Mouse (Mus musculus): ENCODE results near the gene Rbm14.
A peak's percentile ranks its signal among the peaks of the same experiment; 100 is the strongest.
"Not testable (repeated sequence)": the region's sequence is repeated elsewhere in the genome, so short reads cannot be mapped to it uniquely, and the experiment has no call there.

The Rbm14 gene

GRCm38 (mm10) chr19:4813015-4813414 is 1.6 kb upstream of the Rbm14 start:
- DNase-seq (ENCODE audit: extremely low read depth, low read depth): peak; percentile 56

GRCm38 (mm10) chr19:4812334-4812949 is 1.0 kb upstream of the Rbm14 start:
- not testable (repeated sequence) for DNase-seq (ENCODE audit: extremely low read depth, low read depth)

- DNase-seq (ENCODE audit: extremely low read depth, low read depth): no peak
These were observed 442 bp upstream of the Rbm14 start for GRCm38 (mm10) chr19:4811909-4812242.

GRCm38 (mm10) chr19:4810746-4811062 is 730 bp downstream of the Rbm14 start:
- no peak for DNase-seq (ENCODE audit: extremely low read depth, low read depth)

GRCm38 (mm10) chr19:4810309-4810708 is 1.1 kb downstream of the Rbm14 start:
- no peak for DNase-seq (ENCODE audit: extremely low read depth, low read depth)

GRCm38 (mm10) chr19:4803283-4803682 is 8.2 kb downstream of the Rbm14 start:
- DNase-seq (ENCODE audit: extremely low read depth, low read depth): no peak

- DNase-seq (ENCODE audit: extremely low read depth, low read depth): no peak
These were observed 8.7 kb downstream of the Rbm14 start for GRCm38 (mm10) chr19:4802691-4803091.

- no peak for DNase-seq (ENCODE audit: extremely low read depth, low read depth)
These were observed 12.4 kb downstream of the Rbm14 start for GRCm38 (mm10) chr19:4799083-4799482.

- DNase-seq (ENCODE audit: extremely low read depth, low read depth): no peak
These were observed 13.6 kb downstream of the Rbm14 start for GRCm38 (mm10) chr19:4797846-4798245.

- no peak for DNase-seq (ENCODE audit: extremely low read depth, low read depth)
These were observed 15.5 kb downstream of the Rbm14 start for GRCm38 (mm10) chr19:4795929-4796328.

- peak; percentile 99 for DNase-seq (ENCODE audit: extremely low read depth, low read depth)
These were observed 17.5 kb downstream of the Rbm14 start, which contains the start of gene Rbm4 for GRCm38 (mm10) chr19:4793831-4794422. Gene Rbm4, minus strand, starts transcription at chr19:4793901.

- no peak for DNase-seq (ENCODE audit: extremely low read depth, low read depth)
These were observed 18.1 kb downstream of the Rbm14 start for GRCm38 (mm10) chr19:4793281-4793830.

- no peak for DNase-seq (ENCODE audit: extremely low read depth, low read depth)
These were observed 25.1 kb downstream of the Rbm14 start for GRCm38 (mm10) chr19:4786313-4786712.

- no peak for DNase-seq (ENCODE audit: extremely low read depth, low read depth)
These were observed 26.2 kb downstream of the Rbm14 start for GRCm38 (mm10) chr19:4785206-4785605.

- DNase-seq (ENCODE audit: extremely low read depth, low read depth): no peak
These were observed 28.5 kb downstream of the Rbm14 start for GRCm38 (mm10) chr19:4782891-4783290.

- no peak for DNase-seq (ENCODE audit: extremely low read depth, low read depth)
These were observed 38.6 kb downstream of the Rbm14 start for GRCm38 (mm10) chr19:4772785-4773184.

GRCm38 (mm10) chr19:4767507-4768148 is 43.8 kb downstream of the Rbm14 start:
- no peak for DNase-seq (ENCODE audit: extremely low read depth, low read depth)

- no peak for DNase-seq (ENCODE audit: extremely low read depth, low read depth)
These were observed 48.6 kb downstream of the Rbm14 start for GRCm38 (mm10) chr19:4762876-4763275.

- DNase-seq (ENCODE audit: extremely low read depth, low read depth): not testable (repeated sequence)
These were observed 50.9 kb downstream of the Rbm14 start for GRCm38 (mm10) chr19:4760544-4760943.

- DNase-seq (ENCODE audit: extremely low read depth, low read depth): no peak
These were observed 54.5 kb downstream of the Rbm14 start for GRCm38 (mm10) chr19:4756921-4757320.

GRCm38 (mm10) chr19:4756193-4756911 is 55.1 kb downstream of the Rbm14 start, which contains the start of gene Rbm4b:
Gene Rbm4b, plus strand, starts transcription at chr19:4756497.
- peak; percentile 69 for DNase-seq (ENCODE audit: extremely low read depth, low read depth)

Data from MEL-GATA-1-ER (cell line).